Mouse (Mus musculus): Measurements from ENCODE around the gene Fbxl14. TPM values are rescaled to one million over a fixed set of nuclear protein-coding genes. Genes with fewer than 3 reads are reported as not detected.

The Fbxl14 gene
- polyA plus RNA-seq, 1 experiment from 2014 or later: 2.1 TPM

DNA sequence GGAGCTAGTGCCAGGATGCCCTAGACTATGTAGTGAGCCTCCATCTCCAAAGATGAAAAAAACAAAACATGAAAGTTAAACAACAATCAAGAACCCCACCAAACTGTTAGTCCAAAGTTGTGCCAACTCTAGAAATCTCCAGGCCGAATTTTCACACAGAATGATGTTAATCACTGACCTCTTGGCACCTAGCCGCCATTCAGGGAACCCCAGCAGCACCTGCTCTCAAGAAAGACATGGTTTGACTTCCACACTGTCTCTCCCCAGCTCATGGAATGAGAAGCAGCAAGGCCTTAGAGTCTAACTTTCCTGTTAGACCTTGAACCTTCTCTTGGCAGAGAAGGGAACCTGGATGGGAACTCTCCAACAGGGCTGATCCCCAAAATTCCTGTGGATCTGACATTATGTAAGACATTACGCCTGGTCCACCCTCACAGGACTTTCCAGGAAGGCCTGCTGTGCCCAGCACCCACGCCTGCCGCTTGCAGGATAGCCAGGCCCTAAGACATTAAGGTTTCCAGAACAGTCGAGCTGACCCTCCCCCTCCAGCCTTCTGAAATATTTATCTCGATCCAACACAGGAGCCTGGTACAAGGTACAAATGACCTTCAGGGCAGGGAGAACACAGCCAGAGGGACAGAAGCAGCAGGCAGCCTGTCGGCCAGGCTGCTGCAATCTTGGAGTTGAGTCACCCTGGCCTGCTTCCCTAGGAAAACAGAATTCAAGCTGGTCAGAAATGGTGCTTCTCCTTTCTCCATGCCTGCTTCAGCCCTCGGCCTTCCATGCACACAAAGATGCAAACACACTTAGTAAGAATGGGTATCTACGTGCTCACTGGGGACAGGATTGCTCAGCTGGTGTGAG is 12.3 kb upstream of the Fbxl14 start:
- H3K9ac ChIP-seq (ENCODE audit: low read depth, low read length): no peak overlapping the region
- no peaks in the 10 kb centered on the region for H3K9me3 ChIP-seq (ENCODE audit: control insufficient read depth, low read length)
- WGBS: 70% methylated on average over 10 of the region's 10 CpGs
- H3K4me2 ChIP-seq (ENCODE audit: low read length): no peak overlapping the region
- H3K27me3 ChIP-seq (replicated peaks; ENCODE audit: control insufficient read depth, insufficient read depth, low read length): no peaks in the 10 kb centered on the region
- H3K36me3 ChIP-seq (ENCODE audit: control insufficient read depth, insufficient read depth, low read length): no peaks in the 10 kb centered on the region
- H3K4me3 ChIP-seq (ENCODE audit: low read length): no peak overlapping the region
- H3K4me1 ChIP-seq (ENCODE audit: control insufficient read depth, insufficient read depth, low read depth, low read length): no peaks in the 10 kb centered on the region
- ATAC-seq: no peak
- no peak overlapping the region for H3K27ac ChIP-seq (ENCODE audit: low read depth, low read length)

DNA sequence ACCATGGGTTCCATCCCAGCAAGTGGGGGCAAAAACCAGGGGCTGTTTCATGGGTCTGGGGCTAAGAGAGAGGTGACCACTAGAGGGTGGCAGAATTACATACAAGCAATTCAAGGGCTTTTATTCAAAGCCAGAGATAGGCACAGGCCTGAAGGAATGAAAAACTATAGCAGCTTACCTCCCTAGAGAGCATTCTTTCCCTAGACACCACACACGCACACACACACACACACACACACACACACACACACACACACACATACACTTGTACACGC is 11.7 kb upstream of the Fbxl14 start:
- H3K27me3 ChIP-seq (replicated peaks; ENCODE audit: control insufficient read depth, insufficient read depth, low read length): no peaks in the 10 kb centered on the region
- no peaks in the 10 kb centered on the region for H3K9me3 ChIP-seq (ENCODE audit: control insufficient read depth, low read length)
- no peak for ATAC-seq
- H3K4me1 ChIP-seq (ENCODE audit: control insufficient read depth, insufficient read depth, low read depth, low read length): no peaks in the 10 kb centered on the region
- no peak overlapping the region for H3K4me3 ChIP-seq (ENCODE audit: low read length)
- no peaks in the 10 kb centered on the region for H3K36me3 ChIP-seq (ENCODE audit: control insufficient read depth, insufficient read depth, low read length)
- no peak overlapping the region for H3K9ac ChIP-seq (ENCODE audit: low read depth, low read length)
- H3K4me2 ChIP-seq (ENCODE audit: low read length): no peak overlapping the region
- 85% methylated on average over 2 of the region's 2 CpGs for WGBS
- no peak overlapping the region for H3K27ac ChIP-seq (ENCODE audit: low read depth, low read length)

DNA sequence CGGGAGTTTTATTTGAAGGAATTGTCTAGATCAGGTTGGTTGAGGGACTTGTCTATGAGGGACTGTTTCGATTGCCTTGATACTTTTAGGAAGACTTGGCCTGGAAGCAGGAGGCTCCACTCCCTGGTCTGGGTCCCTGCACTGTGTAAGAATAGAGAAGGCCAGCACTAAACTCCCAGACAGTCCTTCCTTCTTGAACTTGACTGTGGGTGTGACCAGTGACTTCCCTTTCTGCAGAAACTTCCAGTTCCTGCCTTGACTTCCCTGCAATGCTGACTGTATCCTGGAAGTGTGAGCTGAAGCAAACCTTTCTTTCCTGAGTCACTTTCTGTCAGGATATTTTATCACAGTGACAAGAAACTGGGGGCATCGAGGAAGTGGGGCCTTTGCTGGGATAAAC is 8.7 kb upstream of the Fbxl14 start:
- no peaks in the 10 kb centered on the region for H3K36me3 ChIP-seq (ENCODE audit: control insufficient read depth, insufficient read depth, low read length)
- H3K4me2 ChIP-seq (ENCODE audit: low read length): no peak overlapping the region
- no peaks in the 10 kb centered on the region for H3K4me1 ChIP-seq (ENCODE audit: control insufficient read depth, insufficient read depth, low read depth, low read length)
- no peak overlapping the region for H3K4me3 ChIP-seq (ENCODE audit: low read length)
- H3K27ac ChIP-seq (ENCODE audit: low read depth, low read length): no peak overlapping the region
- WGBS: 91% methylated on average over 3 of the region's 3 CpGs
- H3K9ac ChIP-seq (ENCODE audit: low read depth, low read length): no peak overlapping the region
- no peaks in the 10 kb centered on the region for H3K9me3 ChIP-seq (ENCODE audit: control insufficient read depth, low read length)
- ATAC-seq: no peak
- no peaks in the 10 kb centered on the region for H3K27me3 ChIP-seq (replicated peaks; ENCODE audit: control insufficient read depth, insufficient read depth, low read length)

DNA sequence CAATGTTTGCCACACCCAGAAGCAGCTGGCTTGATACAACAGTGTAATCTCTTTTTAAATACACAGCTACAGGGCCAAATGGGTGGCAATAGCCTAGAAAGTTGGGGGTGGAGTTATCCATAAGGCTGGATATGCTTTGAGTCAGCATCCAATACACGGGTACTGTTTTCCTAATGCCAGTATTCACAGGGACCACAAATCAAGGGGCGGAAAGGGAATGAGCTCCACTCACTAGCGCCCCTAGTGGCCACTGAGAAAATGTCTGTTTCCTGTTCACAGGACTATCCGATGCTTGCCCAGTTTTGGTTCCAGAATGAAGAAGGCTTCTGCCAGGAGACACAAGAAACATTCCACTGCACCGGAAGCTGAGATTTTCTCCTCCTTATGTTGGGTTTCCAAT is 7.3 kb upstream of the Fbxl14 start:
- ATAC-seq: 0 out of 2 replicates have a peak, but pooled peaks have one; percentile 37
- no peaks in the 10 kb centered on the region for H3K9me3 ChIP-seq (ENCODE audit: control insufficient read depth, low read length)
- H3K4me1 ChIP-seq (ENCODE audit: control insufficient read depth, insufficient read depth, low read depth, low read length): no peaks in the 10 kb centered on the region
- no peak overlapping the region for H3K27ac ChIP-seq (ENCODE audit: low read depth, low read length)
- 19% methylated on average over 5 of the region's 5 CpGs for WGBS
- no peaks in the 10 kb centered on the region for H3K36me3 ChIP-seq (ENCODE audit: control insufficient read depth, insufficient read depth, low read length)
- no peak overlapping the region for H3K9ac ChIP-seq (ENCODE audit: low read depth, low read length)
- H3K4me3 ChIP-seq (ENCODE audit: low read length): no peak overlapping the region
- H3K27me3 ChIP-seq (replicated peaks; ENCODE audit: control insufficient read depth, insufficient read depth, low read length): no peaks in the 10 kb centered on the region
- no peak overlapping the region for H3K4me2 ChIP-seq (ENCODE audit: low read length)

DNA sequence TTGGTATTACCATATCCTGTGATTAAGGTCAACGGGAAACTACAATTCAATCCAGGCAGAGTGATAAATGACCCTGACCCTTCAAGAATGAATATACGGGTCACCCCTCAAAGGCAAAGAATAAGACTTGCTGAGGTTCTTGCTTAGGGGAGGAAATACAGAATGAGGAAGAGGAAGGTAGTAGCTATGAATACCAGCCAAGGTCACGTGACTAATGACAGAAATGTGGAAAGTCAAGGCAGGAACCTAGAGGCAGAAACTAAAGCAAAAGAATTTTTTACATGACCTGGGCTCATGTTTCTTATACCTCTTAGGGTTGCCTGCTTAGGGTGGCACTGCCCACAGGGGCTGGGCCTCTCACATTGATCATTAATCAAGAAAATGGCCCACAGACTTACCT is 6.8 kb upstream of the Fbxl14 start:
- Histone ChIP-seq H3K27ac (ENCODE audit: low read depth, low read length) (no peak overlapping the region), H3K36me3 (ENCODE audit: control insufficient read depth, insufficient read depth, low read length) (no peaks in the 10 kb centered on the region), H3K4me1 (ENCODE audit: control insufficient read depth, insufficient read depth, low read depth, low read length) (no peaks in the 10 kb centered on the region), H3K9me3 (ENCODE audit: control insufficient read depth, low read length) (no peaks in the 10 kb centered on the region), H3K27me3 (replicated peaks; ENCODE audit: control insufficient read depth, insufficient read depth, low read length) (no peaks in the 10 kb centered on the region), H3K4me2 (ENCODE audit: low read length) (no peak overlapping the region), H3K4me3 (ENCODE audit: low read length) (no peak overlapping the region), H3K9ac (ENCODE audit: low read depth, low read length) (no peak overlapping the region)
- no peak for ATAC-seq
- WGBS: 72% methylated on average over 3 of the region's 3 CpGs

DNA sequence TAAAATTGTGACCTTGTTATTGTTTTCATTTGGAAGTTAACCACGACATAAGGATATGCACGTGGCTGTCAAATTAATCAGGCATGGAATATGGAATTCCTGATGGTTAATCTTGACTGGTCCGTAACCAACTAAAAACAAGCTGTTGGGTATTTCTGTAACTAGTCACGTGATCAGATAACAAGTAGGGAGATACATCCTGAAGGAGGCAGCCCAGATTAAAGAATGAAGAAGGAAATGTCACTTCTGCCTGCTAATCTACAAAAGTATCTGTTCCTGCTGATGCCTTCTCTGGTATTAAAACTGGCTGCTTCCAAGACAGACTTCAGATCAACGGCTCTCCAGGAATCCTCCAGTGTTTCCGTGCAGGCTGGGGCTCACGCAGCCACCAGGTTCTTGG is 6.0 kb upstream of the Fbxl14 start:
- Histone ChIP-seq H3K9ac (ENCODE audit: low read depth, low read length) (no peak overlapping the region), H3K4me1 (ENCODE audit: control insufficient read depth, insufficient read depth, low read depth, low read length) (peaks cover 6% of the 10 kb centered on the region), H3K9me3 (ENCODE audit: control insufficient read depth, low read length) (no peaks in the 10 kb centered on the region), H3K4me3 (ENCODE audit: low read length) (no peak overlapping the region), H3K36me3 (ENCODE audit: control insufficient read depth, insufficient read depth, low read length) (no peaks in the 10 kb centered on the region), H3K27ac (ENCODE audit: low read depth, low read length) (no peak overlapping the region), H3K4me2 (ENCODE audit: low read length) (no peak overlapping the region), H3K27me3 (replicated peaks; ENCODE audit: control insufficient read depth, insufficient read depth, low read length) (no peaks in the 10 kb centered on the region)
- WGBS: 85% methylated on average over 7 of the region's 7 CpGs
- ATAC-seq: no peak

DNA sequence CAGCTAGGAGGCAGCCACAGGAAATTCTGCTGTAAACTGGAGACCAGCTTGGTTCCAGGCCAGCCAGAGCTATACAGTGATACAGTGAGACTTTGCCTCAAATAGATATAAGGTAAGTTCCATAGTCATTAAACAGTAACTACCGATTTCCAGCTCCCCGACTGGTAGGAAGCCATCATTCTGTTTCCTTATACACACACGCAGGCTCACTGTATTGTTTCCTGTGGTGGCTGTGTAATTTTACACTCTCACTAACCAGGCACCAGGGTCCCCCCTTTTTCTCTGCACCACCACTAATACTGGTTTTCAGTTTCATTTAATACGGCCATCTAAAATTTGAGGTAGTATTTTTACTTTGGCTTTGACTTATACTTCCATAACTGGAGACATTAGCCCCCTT is 5.5 kb upstream of the Fbxl14 start:
- Histone ChIP-seq H3K9ac (ENCODE audit: low read depth, low read length) (no peak overlapping the region), H3K4me2 (ENCODE audit: low read length) (no peak overlapping the region), H3K4me3 (ENCODE audit: low read length) (no peak overlapping the region), H3K9me3 (ENCODE audit: control insufficient read depth, low read length) (no peaks in the 10 kb centered on the region), H3K4me1 (ENCODE audit: control insufficient read depth, insufficient read depth, low read depth, low read length) (peaks cover 8% of the 10 kb centered on the region), H3K27ac (ENCODE audit: low read depth, low read length) (no peak overlapping the region), H3K27me3 (replicated peaks; ENCODE audit: control insufficient read depth, insufficient read depth, low read length) (no peaks in the 10 kb centered on the region), H3K36me3 (ENCODE audit: control insufficient read depth, insufficient read depth, low read length) (no peaks in the 10 kb centered on the region)
- WGBS: 81% methylated on average over 4 of the region's 4 CpGs
- ATAC-seq: no peak

DNA sequence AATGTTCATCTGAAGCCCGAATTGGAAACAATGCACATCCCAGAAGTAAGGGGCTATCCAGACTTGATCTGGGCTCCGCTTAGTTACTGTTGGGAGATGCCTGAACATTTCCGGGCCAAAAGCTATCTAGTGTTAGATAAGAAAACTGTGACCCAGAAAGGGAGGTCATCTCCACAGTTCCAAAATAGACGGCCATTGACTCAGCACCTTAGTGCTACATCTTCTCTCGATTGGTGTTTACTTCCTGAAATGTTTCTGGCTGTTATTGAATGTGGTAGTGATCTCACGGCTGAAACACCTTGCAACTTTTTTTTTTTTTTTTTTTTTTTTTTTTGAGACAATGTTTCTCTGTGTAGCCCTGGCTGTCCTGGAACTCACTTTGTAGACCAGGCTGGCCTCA is 3.5 kb upstream of the Fbxl14 start:
- H3K9ac ChIP-seq (ENCODE audit: low read depth, low read length): no peak overlapping the region
- peaks cover 8% of the 10 kb centered on the region for H3K4me1 ChIP-seq (ENCODE audit: control insufficient read depth, insufficient read depth, low read depth, low read length)
- H3K9me3 ChIP-seq (ENCODE audit: control insufficient read depth, low read length): no peaks in the 10 kb centered on the region
- WGBS: 89% methylated on average over 6 of the region's 6 CpGs
- H3K4me3 ChIP-seq (ENCODE audit: low read length): no peak overlapping the region
- no peaks in the 10 kb centered on the region for H3K27me3 ChIP-seq (replicated peaks; ENCODE audit: control insufficient read depth, insufficient read depth, low read length)
- no peak overlapping the region for H3K27ac ChIP-seq (ENCODE audit: low read depth, low read length)
- H3K36me3 ChIP-seq (ENCODE audit: control insufficient read depth, insufficient read depth, low read length): no peaks in the 10 kb centered on the region
- ATAC-seq: no peak
- H3K4me2 ChIP-seq (ENCODE audit: low read length): no peak overlapping the region

DNA sequence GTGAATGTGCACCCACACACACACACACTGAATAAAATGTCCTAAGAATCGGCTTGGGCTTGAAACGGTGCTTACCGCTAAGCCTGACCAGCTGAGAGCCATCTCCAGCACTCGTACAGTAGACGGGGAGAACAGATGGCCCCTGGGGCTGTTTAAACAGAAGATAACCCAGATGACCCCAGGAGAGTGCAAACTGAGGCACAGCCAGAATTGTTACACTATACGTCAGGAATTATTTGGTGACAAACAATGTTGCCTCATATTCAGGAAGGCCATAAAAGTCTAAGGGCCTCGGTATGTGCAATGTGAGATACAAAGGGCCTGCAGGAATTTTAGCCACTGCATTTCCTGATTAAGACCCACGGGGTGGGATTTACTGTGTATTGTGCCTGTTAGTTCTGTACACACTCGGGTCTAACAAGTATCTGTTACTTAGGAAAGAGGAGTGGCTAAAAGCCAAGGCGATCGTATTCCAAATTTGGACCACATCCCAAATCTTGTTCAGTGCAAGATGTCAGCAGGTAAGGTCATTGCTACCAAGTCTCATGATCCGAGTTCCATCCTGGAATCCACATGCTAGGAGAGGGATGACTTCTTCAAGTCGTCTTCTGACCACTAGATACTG is 1.7 kb upstream of the Fbxl14 start:
- no peak overlapping the region for H3K4me2 ChIP-seq (ENCODE audit: low read length)
- 53% methylated on average over 13 of the region's 13 CpGs for WGBS
- no peaks in the 10 kb centered on the region for H3K9me3 ChIP-seq (ENCODE audit: control insufficient read depth, low read length)
- no peak overlapping the region for H3K27ac ChIP-seq (ENCODE audit: low read depth, low read length)
- no peak overlapping the region for H3K4me3 ChIP-seq (ENCODE audit: low read length)
- ATAC-seq: no peak
- no peak overlapping the region for H3K9ac ChIP-seq (ENCODE audit: low read depth, low read length)
- H3K27me3 ChIP-seq (replicated peaks; ENCODE audit: control insufficient read depth, insufficient read depth, low read length): no peaks in the 10 kb centered on the region
- H3K36me3 ChIP-seq (ENCODE audit: control insufficient read depth, insufficient read depth, low read length): no peaks in the 10 kb centered on the region
- H3K4me1 ChIP-seq (ENCODE audit: control insufficient read depth, insufficient read depth, low read depth, low read length): peaks cover 14% of the 10 kb centered on the region
